Comparison of ENCODE assay signal across 12 mouse cellular contexts in the genomic region with DNA sequence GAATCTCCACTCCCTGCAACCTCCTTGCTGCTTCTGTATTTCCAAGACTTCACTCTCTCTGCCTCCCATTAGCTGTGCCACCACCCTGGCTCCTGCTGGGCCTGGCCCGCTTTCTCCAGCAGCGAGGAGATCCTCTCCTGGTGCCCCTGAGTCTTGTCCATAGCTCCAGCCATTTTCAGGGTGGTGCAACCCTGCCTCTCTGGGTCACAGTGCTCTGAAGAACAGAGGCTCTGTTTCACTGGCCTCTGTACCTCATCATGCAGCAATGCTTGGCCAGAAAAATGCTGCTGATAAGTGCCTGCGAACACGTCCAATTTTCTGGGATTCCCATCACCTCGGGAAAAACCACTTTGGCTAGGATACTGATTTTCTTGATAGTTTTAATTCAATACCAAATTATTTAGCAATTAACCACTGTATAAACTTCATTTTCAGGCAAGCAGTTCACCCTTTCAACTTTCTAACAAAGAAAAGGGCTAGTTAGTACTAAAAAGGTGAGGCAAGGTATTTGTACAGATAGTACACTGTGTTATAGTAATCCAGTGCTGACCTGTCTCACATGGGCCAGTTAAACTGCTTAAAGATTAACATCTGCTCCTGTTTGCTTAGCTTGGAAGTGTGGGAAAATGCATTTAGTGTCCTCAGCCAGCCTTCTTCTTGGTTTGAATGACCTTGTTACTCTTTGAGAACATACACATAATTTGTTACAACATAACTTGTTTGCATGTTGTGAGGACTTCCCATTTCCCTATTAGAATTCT.
DNase-seq lines count a peak whose midpoint lies in the region; ATAC-seq and TF ChIP-seq lines count a peak whose summit lies in the region.
"Had no signal": no experiment of that assay in that cellular context is flagged by ENCODE, and none has a peak within 500 bp of the region (broad histone marks: within the 10 kb centered on the region; RNA-seq: fewer than 3 reads in every experiment).

No protein-coding gene starts in this region.

- no peaks in the 10 kb centered on the region for H3K27me3 ChIP-seq in heart, embryonic 10.5 days (ENCODE audit: insufficient read depth, poor library complexity, severe bottlenecking)
- H3K27me3 ChIP-seq in heart, adult 2 months (ENCODE audit: control insufficient read depth, insufficient read depth, low read length), result no peaks in the 10 kb centered on the region
- no peaks in the 10 kb centered on the region for H3K27me3 ChIP-seq in liver, embryonic 14.5 days (ENCODE audit: control insufficient read depth, insufficient read depth, low read length)
- H3K27me3 ChIP-seq: limb, embryonic 15.5 days had no signal

- no peak for TF ChIP-seq POLR2A in heart, adult 2 months (IDR thresholded peaks at IDR 0.05; ENCODE audit: insufficient read depth, low read depth, low read length)

- no peak overlapping the region for H3K4me2 ChIP-seq in liver, embryonic 14.5 days (ENCODE audit: low read depth)
- H3K4me2 ChIP-seq: limb, embryonic 15.5 days had no signal

- H3K9me3 ChIP-seq in heart, embryonic 10.5 days, result no peaks in the 10 kb centered on the region
- H3K9me3 ChIP-seq in liver, embryonic 14.5 days (ENCODE audit: control insufficient read depth, low read length), result no peaks in the 10 kb centered on the region
- H3K9me3 ChIP-seq: limb, embryonic 15.5 days had no signal

- intact Hi-C loops in heart, adult 2 months (cut with DNase I), result no loop called here

- no peaks in the 10 kb centered on the region for H3K79me2 ChIP-seq in heart, adult 2 months (replicated peaks; ENCODE audit: control insufficient read depth, insufficient read depth, low read length)

- no peak for TF ChIP-seq EP300 in heart, adult 2 months (IDR thresholded peaks at IDR 0.05; ENCODE audit: insufficient read depth, low read depth, low read length)
- TF ChIP-seq EP300 in liver, embryonic 14.5 days (IDR thresholded peaks at IDR 0.05; ENCODE audit: low read depth), result no peak

- peaks cover 13% of the 10 kb centered on the region for H3K4me1 ChIP-seq in heart, embryonic 10.5 days
- H3K4me1 ChIP-seq in heart, adult 2 months (ENCODE audit: control insufficient read depth, insufficient read depth, low read length), result peaks cover 2% of the 10 kb centered on the region
- H3K4me1 ChIP-seq in liver, embryonic 14.5 days (replicated peaks; ENCODE audit: control insufficient read depth in 2 of 2, insufficient read depth in 2 of 2, low read length in 1 of 2), result peaks cover 0 to 4% of the 10 kb centered on the region in 2 experiments; a peak in 1 of 4 replicates
- H3K4me1 ChIP-seq: limb, embryonic 15.5 days had no signal

- H3K36me3 ChIP-seq in heart, embryonic 10.5 days, result no peaks in the 10 kb centered on the region
- peaks cover 5% of the 10 kb centered on the region; the same call in 1 of the 2 replicates for H3K36me3 ChIP-seq in heart, adult 2 months (ENCODE audit: control insufficient read depth, insufficient read depth, low read length)
- no peaks in the 10 kb centered on the region for H3K36me3 ChIP-seq in liver, embryonic 14.5 days (replicated peaks; ENCODE audit: control insufficient read depth, insufficient read depth, low read depth)
- H3K36me3 ChIP-seq: limb, embryonic 15.5 days had no signal

- no peak for DNase-seq in heart, embryonic 10.5 days (ENCODE audit: low spot score)
- DNase-seq in heart, adult 2 months, result no peak
- peak; percentile 63 for DNase-seq in adipocyte (ENCODE audit: low spot score)
- DNase-seq in kidney, adult 9 months, result peak; percentile 95
- DNase-seq in liver, embryonic 14.5 days (ENCODE audit: low read depth in 3 of 3, low spot score in 3 of 3), result peak in 1 of 3 experiments; percentile 9
- DNase-seq in spleen, postnatal 36 days (ENCODE audit: low spot score in 2 of 2), result no peak
- no peak for DNase-seq in layer of hippocampus, adult 9-11 months
- DNase-seq in adrenal gland, postnatal 14 days, result no peak
- DNase-seq: cerebellum, postnatal 14 days; right cerebral cortex, postnatal 4 days; thymus, adult 2 months had no signal

- H3K9ac ChIP-seq in heart, adult 2 months (ENCODE audit: low read depth, low read length), result no peak overlapping the region
- H3K9ac ChIP-seq in liver, embryonic 14.5 days (replicated peaks), result no peak overlapping the region
- H3K9ac ChIP-seq: limb, embryonic 15.5 days had no signal

- H3K4me3 ChIP-seq in heart, embryonic 10.5 days, result no peak overlapping the region
- no peak overlapping the region for H3K4me3 ChIP-seq in heart, adult 2 months
- no peak overlapping the region for H3K4me3 ChIP-seq in liver, embryonic 14.5 days (ENCODE audit: insufficient read depth in 1 of 2, low read depth in 2 of 2, low read length in 2 of 2)
- H3K4me3 ChIP-seq: limb, embryonic 15.5 days had no signal

- peak overlapping the region; percentile 81 for H3K27ac ChIP-seq in heart, embryonic 10.5 days
- H3K27ac ChIP-seq in heart, adult 2 months, result no peak overlapping the region
- peak overlapping the region; percentile 36 for H3K27ac ChIP-seq in liver, embryonic 14.5 days
- H3K27ac ChIP-seq: limb, embryonic 15.5 days had no signal

- WGBS in heart, embryonic 10.5 days, result 63% methylated on average over 5 of the region's 5 CpGs
- 59% methylated on average over 5 of the region's 5 CpGs for WGBS in heart, adult 2 months
- WGBS in liver, embryonic 14.5 days (ENCODE audit: insufficient replicate concordance), result 70% methylated on average over 5 of the region's 5 CpGs

- peak; percentile 63 for ATAC-seq in liver, embryonic 14.5 days (ENCODE audit: insufficient read depth)

- TF ChIP-seq CTCF in heart, adult 2 months (IDR thresholded peaks at IDR 0.05), result no peak
- no peak for TF ChIP-seq CTCF in liver, embryonic 14.5 days (IDR thresholded peaks at IDR 0.05; ENCODE audit: low read depth)

Comparison
In these comparisons a context has a peak if more than half of its experiments do, and no peak if none do; other contexts are left out.
1. DNase-seq: peak in adipocyte (single experiment) and kidney, adult 9 months (single experiment); none in heart, embryonic 10.5 days (single experiment), heart, adult 2 months (0 of 2), spleen, postnatal 36 days (0 of 2), layer of hippocampus, adult 9-11 months (single experiment) and adrenal gland, postnatal 14 days (single experiment).